Mouse (Mus musculus) right cerebral cortex, postnatal 36 days (tissue): ENCODE measurements around the gene Thsd7a.
A peak's percentile ranks its signal among the peaks of the same experiment; 100 is the strongest.

Source experiments
- DNase-seq, 2 experiments: peaks; one replicate each; pipeline ENCODE4 v3.0.0; 2022; ENCODE audit warnings: low spot score in 2 of 2, mixed read lengths in 1 of 2

Thsd7a gene

DNA sequence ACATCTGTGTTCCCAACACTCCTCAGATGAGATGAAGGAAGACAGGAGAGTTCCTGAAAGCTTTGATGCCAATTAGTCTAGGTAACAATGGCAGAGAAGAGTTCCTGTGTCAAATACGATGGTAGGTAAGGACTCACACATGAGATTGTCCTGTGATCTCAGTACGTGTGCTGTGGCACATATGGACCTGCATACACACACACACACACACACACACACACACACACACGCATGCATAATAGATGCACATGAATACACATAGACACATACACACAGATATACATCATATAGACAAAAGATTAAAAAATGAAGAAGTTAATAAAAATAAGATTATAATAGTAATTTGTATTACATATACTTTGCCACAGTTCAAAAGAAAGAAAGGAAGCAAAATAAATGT is 56.0 kb downstream of the Thsd7a start:
- no peak for DNase-seq

- DNase-seq, result no peak
These were observed 99.6 kb downstream of the Thsd7a start for GRCm38 (mm10) chr6:12649633-12650032.

GRCm38 (mm10) chr6:12628637-12629246 is 120.5 kb downstream of the Thsd7a start:
- no peak for DNase-seq

DNA sequence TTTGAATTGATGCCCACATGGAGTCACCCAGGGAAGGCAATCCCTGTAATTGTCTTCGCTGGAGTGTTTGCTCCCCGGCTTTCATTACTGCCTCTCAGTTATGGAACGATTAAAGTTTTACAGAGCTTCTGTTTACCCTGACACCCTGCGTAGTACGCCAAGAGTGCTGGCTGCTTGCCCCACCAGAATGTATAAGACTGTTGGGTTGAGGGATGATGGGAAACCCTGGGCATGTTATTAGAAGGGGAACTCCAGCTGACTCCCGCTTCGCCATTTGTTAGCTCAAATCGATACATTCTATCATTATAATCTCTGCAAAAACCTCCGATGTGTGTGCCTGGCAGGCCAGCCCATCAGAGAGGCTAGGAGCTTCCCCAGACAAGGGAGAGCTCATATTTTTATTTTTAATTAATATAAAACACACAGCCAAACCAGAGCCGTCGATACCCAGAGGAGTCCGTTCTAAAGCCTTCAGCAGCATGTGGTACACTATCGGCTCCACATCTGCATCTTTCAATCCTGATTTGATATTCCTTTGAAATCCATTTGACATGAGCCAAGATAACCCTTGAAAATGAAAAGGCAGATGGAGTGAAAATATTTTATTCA is 142.5 kb downstream of the Thsd7a start:
- peak in 1 of 2 experiments; percentile 1 for DNase-seq

DNA sequence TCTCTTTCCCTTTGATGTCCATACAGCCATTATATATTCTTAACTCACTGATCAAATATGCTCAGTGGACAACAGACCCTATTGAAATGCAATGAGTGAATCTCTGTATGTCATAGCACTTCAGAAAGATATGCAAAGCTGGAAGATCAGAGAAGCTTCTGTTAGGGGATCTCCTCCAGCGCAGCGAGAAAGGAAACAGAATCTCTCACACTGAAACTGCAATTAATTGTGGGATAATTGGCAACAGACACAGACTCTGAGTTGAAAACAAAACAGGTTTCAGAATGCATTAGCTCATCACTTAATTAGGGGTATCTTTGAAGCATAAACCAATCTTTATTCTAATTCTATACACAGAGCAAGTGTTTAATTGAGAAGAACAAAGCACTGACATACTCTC is 146.3 kb downstream of the Thsd7a start:
- no peak for DNase-seq

- no peak for DNase-seq
These were observed 147.0 kb downstream of the Thsd7a start for GRCm38 (mm10) chr6:12602161-12602560.

- no peak for DNase-seq
These were observed 164.8 kb downstream of the Thsd7a start for GRCm38 (mm10) chr6:12584456-12584855.

- no peak for DNase-seq
These were observed 168.1 kb downstream of the Thsd7a start for GRCm38 (mm10) chr6:12581143-12581542.

DNA sequence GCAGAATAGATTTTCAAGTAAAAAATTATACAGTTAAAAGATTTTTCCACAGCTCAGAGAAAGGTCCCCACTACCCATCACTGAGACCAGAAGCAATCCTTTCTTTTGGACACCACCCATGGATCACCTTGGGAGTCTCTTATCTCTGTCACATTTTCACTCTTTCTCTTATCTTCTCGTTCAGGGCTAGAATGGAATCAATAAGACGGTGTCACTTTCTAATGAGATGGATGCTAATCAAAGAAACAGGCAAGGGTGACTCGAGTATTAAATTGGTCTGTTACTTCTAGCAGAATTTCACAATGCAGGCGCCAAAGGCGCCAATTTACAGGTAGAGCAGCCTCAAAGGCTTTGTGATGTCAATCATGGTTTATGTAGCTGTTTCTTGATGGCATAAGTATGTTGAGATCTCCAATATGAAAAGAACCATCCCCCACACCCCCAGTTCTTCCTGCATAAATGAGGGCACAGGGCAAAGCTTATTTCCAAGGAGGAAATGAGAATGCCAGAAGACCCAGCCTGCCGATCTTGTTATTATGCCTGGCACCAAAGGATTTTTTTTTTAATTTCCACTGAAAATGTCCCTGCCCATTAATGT is 173.5 kb downstream of the Thsd7a start:
- DNase-seq, result no peak

DNA sequence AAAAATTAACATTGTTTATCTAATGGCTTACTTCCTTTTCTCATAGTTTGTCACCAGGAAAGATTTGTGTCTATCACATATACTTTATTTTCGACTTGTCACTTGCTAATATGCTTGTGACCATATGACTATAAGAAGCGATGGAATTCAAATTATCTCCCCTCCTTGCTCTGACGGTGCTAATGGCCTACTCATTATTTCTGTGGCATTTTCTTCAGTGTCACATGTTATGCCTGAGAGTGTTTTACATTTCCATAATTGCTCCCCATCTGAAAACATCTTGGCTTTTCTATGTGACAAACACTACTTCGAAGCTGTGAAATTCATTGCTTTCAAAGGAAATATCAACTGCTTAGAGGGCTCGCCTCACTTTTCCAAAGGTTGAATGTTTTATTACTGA is 177.0 kb downstream of the Thsd7a start:
- no peak for DNase-seq

GRCm38 (mm10) chr6:12565136-12565535 is 184.1 kb downstream of the Thsd7a start:
- DNase-seq, result no peak

DNA sequence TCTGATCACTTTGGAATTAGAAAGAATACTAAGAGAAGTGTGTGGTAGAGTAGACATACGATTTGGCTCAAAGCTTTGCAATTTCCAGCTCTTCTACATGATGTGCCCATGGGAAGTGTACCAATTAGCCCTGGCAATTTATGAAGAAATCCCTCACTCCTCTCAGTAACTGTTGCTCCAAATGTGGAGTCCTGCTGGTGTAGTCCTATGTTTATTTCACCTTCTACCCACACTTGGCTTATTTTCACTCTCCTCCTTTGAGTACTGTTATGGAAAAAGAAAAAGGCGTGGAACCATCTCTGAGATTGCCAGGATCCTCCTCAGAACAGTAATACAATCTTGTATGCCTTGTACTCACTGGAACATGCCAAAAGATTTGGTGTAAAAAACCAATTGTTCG is 186.9 kb downstream of the Thsd7a start:
- DNase-seq, result no peak

DNA sequence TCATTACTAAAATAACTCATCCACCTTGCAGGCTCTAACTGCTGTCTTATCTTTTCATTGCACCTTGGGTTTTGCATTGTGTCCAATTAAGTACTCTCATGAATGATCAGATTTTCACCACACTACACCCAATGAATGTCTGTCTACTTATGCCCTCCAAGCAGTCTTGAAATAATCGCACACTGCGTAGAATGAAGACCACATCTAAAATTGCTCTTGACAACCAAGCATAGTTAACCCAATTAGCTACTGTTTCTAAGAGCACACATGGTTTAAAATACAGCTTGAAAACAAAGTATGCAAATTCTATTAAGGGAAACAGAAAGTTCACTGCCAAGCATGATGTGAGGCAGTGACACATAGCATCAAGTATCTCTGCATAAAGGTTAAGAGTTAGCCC is 188.7 kb downstream of the Thsd7a start:
- no peak for DNase-seq

DNA sequence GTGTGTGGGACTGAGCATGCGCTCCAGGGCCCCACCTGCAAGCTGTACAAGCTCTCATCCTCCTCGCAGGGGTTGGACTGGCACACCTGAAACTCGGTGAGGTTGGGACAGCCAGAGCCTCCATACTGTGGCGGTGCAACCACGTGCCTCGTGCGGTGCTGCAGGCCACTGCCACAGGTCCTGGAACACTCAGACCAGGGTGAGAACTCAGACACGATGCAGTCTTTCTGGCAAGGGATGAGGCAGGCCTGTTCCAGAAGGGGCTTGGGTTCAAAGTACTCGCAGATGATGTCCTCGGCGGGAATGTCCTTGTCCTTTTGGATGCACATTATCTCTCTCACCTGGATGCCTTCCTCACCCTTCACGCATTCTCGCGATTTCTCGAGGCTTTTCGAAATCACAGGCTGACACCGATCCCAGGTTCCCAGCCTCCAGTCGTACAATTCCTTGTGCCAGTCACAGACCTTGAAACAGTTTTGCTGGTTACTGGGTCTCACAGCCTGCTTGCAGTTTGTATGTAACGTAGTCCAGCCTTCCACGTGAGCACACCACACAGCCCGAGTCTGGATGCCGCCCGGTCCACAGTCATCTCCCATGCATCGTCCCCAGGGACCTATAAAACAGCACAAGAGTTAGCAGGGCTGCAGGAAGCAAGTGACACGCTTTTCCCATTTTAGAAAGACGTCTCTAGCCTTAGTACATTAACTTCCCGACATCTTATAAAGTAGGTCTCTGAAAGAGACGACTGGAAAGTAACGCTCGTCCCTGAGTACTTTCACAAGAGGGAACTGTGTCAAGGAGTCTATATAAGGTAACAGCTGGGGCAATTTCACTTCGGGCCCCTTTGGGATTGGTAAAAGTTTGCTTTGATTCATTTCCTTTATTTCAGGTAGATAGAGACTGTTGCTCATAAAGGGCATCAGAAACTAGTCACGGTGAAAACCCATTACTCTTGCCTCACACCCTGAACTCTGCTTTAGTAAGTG is 193.8 kb downstream of the Thsd7a start:
- no peak for DNase-seq

DNA sequence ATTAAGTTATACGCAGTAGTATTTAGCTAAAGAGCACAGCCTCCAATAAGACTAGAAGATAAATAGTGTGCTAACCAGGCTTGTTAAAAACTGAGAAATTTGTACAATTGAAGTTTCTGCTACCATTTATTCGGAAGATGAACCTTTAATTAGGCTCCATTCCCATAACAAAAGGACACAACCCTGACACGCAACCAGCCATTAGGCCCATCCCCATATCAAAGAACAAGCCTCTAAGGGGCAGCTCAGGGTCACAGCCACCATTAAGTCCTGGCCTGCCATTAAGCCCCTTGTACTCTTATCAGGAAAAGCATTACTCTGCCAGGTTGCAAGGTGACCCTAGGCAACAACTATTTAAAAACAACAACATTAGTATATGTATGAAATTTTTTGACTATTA is 198.0 kb downstream of the Thsd7a start:
- DNase-seq, result no peak

DNA sequence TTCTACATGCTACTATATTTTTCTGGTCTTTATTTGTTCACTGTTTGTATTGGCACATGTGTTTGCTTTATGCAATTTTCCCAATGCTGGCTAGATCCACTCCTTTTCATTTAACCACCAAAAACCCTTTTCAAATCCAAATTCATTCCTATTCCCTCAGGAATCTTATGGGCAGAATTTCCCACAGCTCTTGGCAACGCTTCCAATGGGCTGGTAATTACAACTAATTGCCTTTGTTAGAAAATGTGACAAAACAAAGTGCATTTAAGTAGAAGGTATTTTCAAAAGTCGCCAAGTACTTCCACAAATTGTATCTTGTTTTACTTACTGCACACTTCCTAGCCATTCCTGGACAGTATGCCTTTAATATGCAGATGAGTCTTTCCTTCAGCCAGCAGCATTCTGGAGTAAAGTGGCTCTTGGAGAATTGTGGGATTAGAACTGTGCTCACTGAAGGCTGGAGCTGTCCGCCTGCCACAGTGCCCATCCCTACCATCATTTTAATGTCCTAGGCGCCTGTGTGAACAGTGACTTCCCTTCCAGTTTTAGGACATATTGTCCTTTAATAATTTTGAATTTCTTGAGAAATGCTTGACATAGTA is 199.1 kb downstream of the Thsd7a start:
- DNase-seq, result no peak

DNA sequence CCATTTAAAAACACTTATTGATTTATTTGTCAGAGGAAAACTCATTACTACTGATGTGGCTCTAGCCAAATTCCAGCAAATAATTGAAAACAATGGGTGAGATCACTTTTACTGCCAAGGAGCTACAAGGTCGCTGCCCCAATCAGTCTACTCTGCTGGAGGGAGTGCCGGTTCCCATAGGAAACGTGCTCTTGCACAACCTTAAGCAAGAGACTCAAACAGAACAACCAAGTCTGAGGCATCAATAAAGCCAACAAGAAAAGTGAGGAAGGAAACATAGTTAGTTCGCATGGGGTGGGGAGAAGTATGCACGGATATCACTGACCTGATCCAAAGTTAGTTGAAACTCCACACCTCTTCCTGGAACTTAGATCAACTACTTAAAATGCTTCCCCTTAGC is 205.1 kb downstream of the Thsd7a start:
- no peak for DNase-seq

DNA sequence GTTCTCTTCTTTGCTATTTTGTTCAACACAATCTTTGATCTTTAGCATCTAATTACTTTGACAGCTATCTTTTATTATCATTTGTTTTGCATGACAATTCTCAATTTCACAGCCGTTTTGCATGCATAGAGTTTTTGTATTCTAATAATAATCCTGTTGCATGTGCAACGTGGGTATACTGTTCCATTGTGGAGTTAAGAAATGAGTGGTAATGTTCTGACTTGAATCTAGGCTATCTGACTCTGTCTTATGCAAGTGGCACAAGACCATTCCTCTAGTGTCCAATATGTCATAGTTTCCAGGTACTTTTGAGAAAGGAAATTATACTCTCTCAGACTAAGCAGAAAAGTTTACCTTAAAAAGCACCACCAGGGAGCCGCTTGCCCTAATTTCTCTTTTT is 206.7 kb downstream of the Thsd7a start:
- DNase-seq, result no peak

GRCm38 (mm10) chr6:12519121-12519520 is 230.1 kb downstream of the Thsd7a start:
- DNase-seq, result no peak

- DNase-seq, result no peak
These were observed 230.8 kb downstream of the Thsd7a start for GRCm38 (mm10) chr6:12518283-12518903.

DNA sequence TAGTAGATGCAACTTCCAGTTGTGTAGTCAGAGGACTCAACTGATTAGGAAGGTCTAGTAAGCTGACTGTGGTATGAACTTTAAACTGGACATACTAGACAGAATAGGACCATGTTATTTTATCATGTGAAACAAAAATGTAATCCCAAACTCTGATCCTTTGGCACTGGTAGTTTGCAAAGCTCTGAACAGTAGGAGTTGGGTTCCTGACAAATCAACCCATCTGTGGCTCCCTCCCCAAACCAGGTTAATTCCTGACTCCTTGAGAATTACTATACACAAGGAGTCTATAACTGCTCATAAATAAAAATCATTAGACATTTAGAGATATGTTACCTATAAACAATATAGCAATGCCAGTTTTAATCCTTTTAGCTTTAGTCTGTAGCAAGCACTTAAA is 231.5 kb downstream of the Thsd7a start:
- no peak for DNase-seq
